Mouse (Mus musculus): ENCODE data around the gene Gm11032. TPM values are rescaled to one million over a fixed set of nuclear protein-coding genes. Genes with fewer than 3 reads are reported as not detected.

Gene Gm11032
- polyA plus RNA-seq, 1 experiment from 2014 or later, result not detected

- Histone ChIP-seq H3K9me3 (ENCODE audit: control insufficient read depth, low read length) (no peaks in the 10 kb centered on the region), H3K4me1 (replicated peaks; ENCODE audit: control insufficient read depth, insufficient read depth) (peaks cover 3% of the 10 kb centered on the region; the same call in 1 of the 2 replicates), H3K4me2 (replicated peaks; ENCODE audit: low read depth) (peak overlapping the region; percentile 61), H3K36me3 (ENCODE audit: control insufficient read depth, insufficient read depth, low read length) (no peaks in the 10 kb centered on the region), H3K9ac (ENCODE audit: low read length) (no peak overlapping the region; the same call in 1 of the 2 replicates), H3K4me3 (ENCODE audit: low read depth, low read length) (peak overlapping the region; percentile 100), H3K27me3 (ENCODE audit: control insufficient read depth, insufficient read depth, low read length) (no peaks in the 10 kb centered on the region), H3K27ac (replicated peaks) (no peak overlapping the region)
- WGBS, result 13% methylated on average over 5 of the region's 5 CpGs
- no peak for DNase-seq (ENCODE audit: low spot score)
- TF ChIP-seq EP300 (optimal IDR thresholded peaks at IDR 0.05) (no peak), CTCF (IDR thresholded peaks at IDR 0.05; ENCODE audit: low read depth) (no peak)
- no peak for ATAC-seq (ENCODE audit: low FRiP score, low TSS enrichment)
These were observed 26.4 kb upstream of the Gm11032 start for GRCm38 (mm10) chr11:4593491-4593848.

DNA sequence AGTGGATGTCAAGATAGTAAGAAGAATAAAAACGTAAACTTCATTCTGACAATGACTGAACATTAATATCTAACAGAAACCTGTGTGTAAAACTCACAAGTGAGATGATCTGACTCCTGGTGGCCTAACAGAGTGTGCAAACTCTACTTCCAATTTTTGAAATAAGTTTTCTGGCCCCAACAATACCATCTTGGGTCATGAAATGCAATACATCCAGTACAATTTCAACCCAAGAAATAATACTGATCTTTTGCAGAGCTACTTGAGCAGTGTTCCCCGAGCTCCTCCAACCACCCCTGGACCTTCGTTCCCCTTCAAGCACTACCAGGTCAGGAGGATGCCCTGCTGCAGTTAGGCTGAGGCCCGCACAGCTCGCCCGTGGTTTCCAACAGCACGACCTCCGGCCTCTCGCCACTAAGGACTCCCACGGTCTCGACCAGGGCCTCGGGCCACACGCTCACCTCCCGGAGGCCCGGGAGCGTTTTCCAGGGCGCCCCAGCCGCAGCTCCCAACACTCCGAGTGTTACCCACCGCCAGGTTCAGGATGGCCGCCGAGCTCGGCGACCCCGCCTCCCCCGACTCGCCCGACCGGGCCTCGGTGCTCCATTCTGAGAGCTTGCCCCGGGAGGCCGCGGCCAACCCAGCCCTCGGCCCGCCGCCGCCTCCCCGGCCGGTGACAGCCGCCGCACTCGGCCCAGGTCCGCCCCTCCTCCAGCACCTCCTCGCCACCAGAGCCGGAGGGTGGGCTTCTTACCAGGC is 25.8 kb upstream of the Gm11032 start:
- TF ChIP-seq CTCF (IDR thresholded peaks at IDR 0.05; ENCODE audit: low read depth), result peak; percentile 49
- TF ChIP-seq EP300 (optimal IDR thresholded peaks at IDR 0.05), result no peak

DNA sequence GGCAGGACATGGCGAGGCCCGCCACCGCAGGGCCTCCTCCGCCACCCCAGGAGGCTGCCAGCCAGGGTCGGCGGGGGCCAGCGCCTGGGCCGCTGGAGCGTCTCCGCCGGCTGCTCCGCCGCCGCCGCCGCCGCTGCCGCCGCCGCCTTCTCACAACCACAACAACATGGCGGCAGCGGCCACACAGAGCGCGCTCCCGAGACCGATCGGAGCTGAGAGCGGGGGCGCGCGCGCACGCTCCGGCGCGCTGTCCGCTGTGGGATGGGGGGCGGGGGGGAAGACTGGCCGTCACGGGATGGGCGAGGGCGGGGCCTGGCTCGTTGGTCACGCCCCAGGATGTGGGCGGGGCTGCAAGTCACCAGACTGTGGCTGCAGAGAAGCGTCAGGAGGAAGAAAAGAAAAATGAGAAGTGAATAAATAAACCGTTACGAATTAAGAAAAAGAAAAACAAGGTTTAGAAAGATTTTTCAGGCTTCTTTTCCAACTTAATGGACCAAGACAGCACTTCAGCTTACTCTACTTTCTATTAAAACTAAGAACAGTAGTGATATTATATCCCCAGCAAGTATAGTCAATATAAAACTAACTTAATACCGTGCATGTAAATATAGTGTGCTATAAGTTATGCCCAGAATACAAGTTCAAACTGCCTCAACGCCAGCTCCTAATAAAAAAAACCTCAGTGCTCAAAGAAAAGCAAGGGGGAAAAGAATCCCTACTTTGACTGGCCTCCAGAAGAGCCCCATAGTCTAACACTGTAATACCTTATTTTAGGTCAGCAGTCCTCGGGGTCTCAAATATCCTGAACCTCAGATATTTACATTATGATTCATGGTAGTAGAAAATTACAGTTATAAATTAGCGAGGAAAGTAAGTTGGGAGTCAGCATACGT is 25.0 kb upstream of the Gm11032 start, which contains the start of gene Mtmr3:
Mtmr3 (minus strand) TSS at position 256 of the 893 bp plus-strand sequence.
- ATAC-seq (ENCODE audit: low FRiP score, low TSS enrichment), result peak; percentile 96
- peak within 1 kb of the TSS; percentile 96 for H3K27ac ChIP-seq (replicated peaks)
- H3K4me2 ChIP-seq (replicated peaks; ENCODE audit: low read depth), result peak within 1 kb of the TSS; percentile 61
- DNase-seq (ENCODE audit: low spot score), result peak; percentile 99
- H3K4me1 ChIP-seq (replicated peaks; ENCODE audit: control insufficient read depth, insufficient read depth), result peaks cover 3% of the 10 kb centered on the region; the same call in 1 of the 2 replicates
- TF ChIP-seq EP300 (optimal IDR thresholded peaks at IDR 0.05), result no peak
- no peak for TF ChIP-seq CTCF (IDR thresholded peaks at IDR 0.05; ENCODE audit: low read depth)
- H3K9me3 ChIP-seq (ENCODE audit: control insufficient read depth, low read length), result no peaks in the 10 kb centered on the region
- 4% methylated on average over 42 of the region's 53 CpGs for WGBS
- H3K27me3 ChIP-seq (ENCODE audit: control insufficient read depth, insufficient read depth, low read length), result no peaks in the 10 kb centered on the region
- peak within 1 kb of the TSS; percentile 98 for H3K9ac ChIP-seq (ENCODE audit: low read length)
- H3K36me3 ChIP-seq (ENCODE audit: control insufficient read depth, insufficient read depth, low read length), result no peaks in the 10 kb centered on the region
- peak within 1 kb of the TSS; percentile 100 for H3K4me3 ChIP-seq (ENCODE audit: low read depth, low read length)

More for the DNA sequence above, 25.8 kb upstream of the Gm11032 start:
- DNase-seq (ENCODE audit: low spot score), result no peak
- Histone ChIP-seq H3K27ac (replicated peaks) (peak overlapping the region; percentile 96), H3K9ac (ENCODE audit: low read length) (peak overlapping the region; percentile 98), H3K36me3 (ENCODE audit: control insufficient read depth, insufficient read depth, low read length) (no peaks in the 10 kb centered on the region), H3K9me3 (ENCODE audit: control insufficient read depth, low read length) (no peaks in the 10 kb centered on the region), H3K27me3 (ENCODE audit: control insufficient read depth, insufficient read depth, low read length) (no peaks in the 10 kb centered on the region), H3K4me2 (replicated peaks; ENCODE audit: low read depth) (peak overlapping the region; percentile 61), H3K4me3 (ENCODE audit: low read depth, low read length) (peak overlapping the region; percentile 100), H3K4me1 (replicated peaks; ENCODE audit: control insufficient read depth, insufficient read depth) (peaks cover 3% of the 10 kb centered on the region; the same call in 1 of the 2 replicates)
- ATAC-seq (ENCODE audit: low FRiP score, low TSS enrichment), result peak; percentile 87
- under 1% methylated on average over 44 of the region's 45 CpGs for WGBS

DNA sequence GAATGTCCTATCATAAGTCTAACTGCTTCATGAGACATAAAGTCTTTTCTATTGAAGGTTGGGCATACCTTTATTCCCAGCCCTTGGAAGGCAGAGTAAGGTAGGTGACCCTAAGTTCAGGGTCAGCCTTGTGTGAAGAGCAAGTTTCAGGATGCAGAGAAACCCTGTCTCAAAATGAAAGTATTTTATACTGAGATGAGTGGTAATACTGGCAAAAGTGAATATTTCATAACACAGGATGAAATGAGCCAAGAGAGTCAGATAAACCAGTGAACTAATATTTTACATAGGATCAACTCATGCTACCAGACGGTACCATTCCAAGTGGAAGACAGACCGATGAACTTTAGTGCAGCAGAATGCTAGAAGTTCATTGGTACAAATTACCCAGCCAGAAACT is 21.5 kb upstream of the Gm11032 start:
- Histone ChIP-seq H3K4me1 (replicated peaks; ENCODE audit: control insufficient read depth, insufficient read depth) (peaks cover 3% of the 10 kb centered on the region; the same call in 1 of the 2 replicates), H3K4me3 (ENCODE audit: low read depth, low read length) (no peak overlapping the region)

GRCm38 (mm10) chr11:4599916-4600315 is 20.0 kb upstream of the Gm11032 start:
- Histone ChIP-seq H3K36me3 (ENCODE audit: control insufficient read depth, insufficient read depth, low read length) (no peaks in the 10 kb centered on the region), H3K9ac (ENCODE audit: low read length) (no peak overlapping the region), H3K9me3 (ENCODE audit: control insufficient read depth, low read length) (no peaks in the 10 kb centered on the region), H3K4me2 (replicated peaks; ENCODE audit: low read depth) (no peak overlapping the region), H3K4me1 (replicated peaks; ENCODE audit: control insufficient read depth, insufficient read depth) (peaks cover 7% of the 10 kb centered on the region; the same call in 1 of the 2 replicates), H3K4me3 (ENCODE audit: low read depth, low read length) (no peak overlapping the region), H3K27me3 (ENCODE audit: control insufficient read depth, insufficient read depth, low read length) (no peaks in the 10 kb centered on the region), H3K27ac (replicated peaks) (no peak overlapping the region)
- no peak for ATAC-seq (ENCODE audit: low FRiP score, low TSS enrichment)
- 79% methylated on average over 3 of the region's 3 CpGs for WGBS
- TF ChIP-seq EP300 (optimal IDR thresholded peaks at IDR 0.05) (no peak), CTCF (IDR thresholded peaks at IDR 0.05; ENCODE audit: low read depth) (no peak)
- DNase-seq (ENCODE audit: low spot score), result no peak

More for the DNA sequence above, 21.5 kb upstream of the Gm11032 start:
- Histone ChIP-seq H3K9me3 (ENCODE audit: control insufficient read depth, low read length) (no peaks in the 10 kb centered on the region), H3K9ac (ENCODE audit: low read length) (no peak overlapping the region), H3K27ac (replicated peaks) (no peak overlapping the region), H3K27me3 (ENCODE audit: control insufficient read depth, insufficient read depth, low read length) (no peaks in the 10 kb centered on the region), H3K36me3 (ENCODE audit: control insufficient read depth, insufficient read depth, low read length) (no peaks in the 10 kb centered on the region), H3K4me2 (replicated peaks; ENCODE audit: low read depth) (no peak overlapping the region)
- 72% methylated on average over 2 of the region's 2 CpGs for WGBS
- DNase-seq (ENCODE audit: low spot score), result no peak
- TF ChIP-seq CTCF (IDR thresholded peaks at IDR 0.05; ENCODE audit: low read depth) (no peak), EP300 (optimal IDR thresholded peaks at IDR 0.05) (no peak)
- no peak for ATAC-seq (ENCODE audit: low FRiP score, low TSS enrichment)

Measured in stomach, postnatal 0 days (tissue).